Mouse (Mus musculus) MEL (cell line): ENCODE measurements around the gene Hamp. TPM values are rescaled to one million over a fixed set of nuclear protein-coding genes. Genes with fewer than 3 reads are reported as not detected.
A peak's percentile ranks its signal among the peaks of the same experiment; 100 is the strongest.

Source experiments
- DNase-seq: peaks from one replicate; pipeline ENCODE4 v3.0.0; 2011; ENCODE audit warnings: low read depth, low spot score
- H3K27ac ChIP-seq: 2 replicates; pipeline ENCODE4 v1.5.1; 2012; ENCODE audit warnings: low read depth, mild to moderate bottlenecking, control low read depth, low read length, moderate library complexity; ENCODE audit not compliant: control insufficient read depth
- H3K27me3 ChIP-seq, 2 experiments: fragments of 150-350 bp in 1 of 2; sonication (generic) in 1 of 2; 2 replicates each; pipeline ENCODE4 v1.6.1; 2012; ENCODE audit warnings: low read length in 2 of 2, mild to moderate bottlenecking in 2 of 2, improper control_type of control experiment in 1 of 2, moderate library complexity in 1 of 2; ENCODE audit not compliant: insufficient read depth in 2 of 2, control insufficient read depth in 1 of 2
- H3K36me3 ChIP-seq, 2 experiments: 2 replicates each; pipeline ENCODE4 v1.6.1; 2012 to 2014; ENCODE audit warnings: low read length in 2 of 2, improper control_type of control experiment in 1 of 2, inconsistent platforms in 1 of 2, mild to moderate bottlenecking in 1 of 2; ENCODE audit not compliant: insufficient read depth in 2 of 2, control insufficient read depth in 1 of 2
- H3K4me1 ChIP-seq, 2 experiments: fragments of 150-350 bp in 1 of 2; sonication (generic) in 1 of 2; 2 replicates each; pipeline ENCODE4 v1.6.1; 2012; ENCODE audit warnings: low read length in 2 of 2, improper control_type of control experiment in 1 of 2, mild to moderate bottlenecking in 1 of 2; ENCODE audit not compliant: insufficient read depth in 2 of 2, control insufficient read depth in 1 of 2
- H3K4me3 ChIP-seq, 2 experiments: fragments of 150-350 bp in 1 of 2; sonication (generic) in 1 of 2; 2 replicates each; pipeline ENCODE4 v1.5.1; 2012; ENCODE audit warnings: low read depth in 2 of 2, low read length in 2 of 2, mild to moderate bottlenecking in 2 of 2, moderate library complexity in 2 of 2, control low read depth in 1 of 2, improper control_type of control experiment in 1 of 2; ENCODE audit not compliant: control insufficient read depth in 1 of 2, insufficient read depth in 1 of 2
- H3K79me2 ChIP-seq: 2 replicates; pipeline ENCODE4 v1.6.1; 2012; ENCODE audit warnings: mild to moderate bottlenecking, low read length, moderate library complexity; ENCODE audit not compliant: control insufficient read depth, poor library complexity, insufficient read depth
- H3K9ac ChIP-seq: 2 replicates; pipeline ENCODE4 v1.6.1; 2012; ENCODE audit warnings: low read depth, mild to moderate bottlenecking, control low read depth, low read length, moderate library complexity; ENCODE audit not compliant: control insufficient read depth, poor library complexity, severe bottlenecking
- H3K9me3 ChIP-seq: fragments of 150-350 bp; sonication (generic); replicated peaks from 2 replicates; pipeline ENCODE4 v1.6.1; 2012; ENCODE audit warnings: mild to moderate bottlenecking, low read length, improper control_type of control experiment, moderate library complexity; ENCODE audit not compliant: insufficient read depth
- EP300 ChIP-seq, 2 experiments: IDR thresholded peaks; 2 replicates each; pipeline ENCODE4 v1.6.1; 2011; ENCODE audit warnings: improper control_type of control experiment in 2 of 2, low read length in 2 of 2, low read depth in 1 of 2, mild to moderate bottlenecking in 1 of 2
- ETS1 ChIP-seq: IDR thresholded peaks from 2 replicates; pipeline ENCODE4 v1.6.1; 2012; ENCODE audit warnings: low read depth, mild to moderate bottlenecking, inconsistent platforms, low read length, improper control_type of control experiment, moderate library complexity
- GATA1 ChIP-seq: IDR thresholded peaks from 2 replicates; pipeline ENCODE4 v1.6.1; 2011; ENCODE audit warnings: low read depth, low read length, improper control_type of control experiment
- HCFC1 ChIP-seq: IDR thresholded peaks from 2 replicates; pipeline ENCODE4 v1.6.1; 2012; ENCODE audit warnings: low read depth, mild to moderate bottlenecking, inconsistent platforms, low read length, improper control_type of control experiment, moderate library complexity
- MAX ChIP-seq: IDR thresholded peaks from 2 replicates; pipeline ENCODE4 v1.6.1; 2011; ENCODE audit warnings: low read length, improper control_type of control experiment
- MEF2A ChIP-seq: IDR thresholded peaks from 2 replicates; pipeline ENCODE4 v1.6.1; 2014; ENCODE audit warnings: low read depth, mild to moderate bottlenecking, inconsistent platforms, low read length, improper control_type of control experiment; ENCODE audit not compliant: poor library complexity, insufficient replicate concordance, severe bottlenecking; ENCODE audit errors: extremely low read depth
- MYC ChIP-seq: IDR thresholded peaks from 2 replicates; pipeline ENCODE4 v1.6.1; 2011; ENCODE audit warnings: low read depth, mild to moderate bottlenecking, low read length, improper control_type of control experiment, moderate library complexity
- RCOR1 ChIP-seq: IDR thresholded peaks from 2 replicates; pipeline ENCODE4 v1.6.1; 2012; ENCODE audit warnings: low read depth, mild to moderate bottlenecking, inconsistent platforms, low read length, improper control_type of control experiment
- TAL1 ChIP-seq: IDR thresholded peaks from 2 replicates; pipeline ENCODE4 v1.6.1; 2012; ENCODE audit warnings: mild to moderate bottlenecking, inconsistent platforms, low read length, moderate library complexity, mixed read lengths
- ZKSCAN1 ChIP-seq: IDR thresholded peaks from 2 replicates; pipeline ENCODE4 v1.6.1; 2012; ENCODE audit warnings: low read depth, mild to moderate bottlenecking, inconsistent platforms, low read length, improper control_type of control experiment, moderate library complexity
- polyA plus RNA-seq, 2 experiments: library from polyadenylated mRNA; stranded (reverse) in 1 of 2; unstranded in 1 of 2; fragments of >175 nt in 1 of 2; fragments of >200 nt in 1 of 2; gene quantifications; 2 replicates each; pipeline versions ENCODE4 v1.2.1 to v1.2.4; 2012; ENCODE audit warnings: low replicate concordance in 2 of 2, low read depth in 1 of 2; ENCODE audit not compliant: insufficient read length in 2 of 2, insufficient read depth in 1 of 2, missing spikeins in 1 of 2
- total RNA-seq: library from RNA; depleted of rRNA; stranded (reverse); fragments of 300-350 nt; gene quantifications from 2 replicates; pipeline ENCODE4 v1.2.3, GENCODE M21; 2012

The Hamp gene
- total and polyA plus RNA-seq, 3 experiments: not detected

DNA sequence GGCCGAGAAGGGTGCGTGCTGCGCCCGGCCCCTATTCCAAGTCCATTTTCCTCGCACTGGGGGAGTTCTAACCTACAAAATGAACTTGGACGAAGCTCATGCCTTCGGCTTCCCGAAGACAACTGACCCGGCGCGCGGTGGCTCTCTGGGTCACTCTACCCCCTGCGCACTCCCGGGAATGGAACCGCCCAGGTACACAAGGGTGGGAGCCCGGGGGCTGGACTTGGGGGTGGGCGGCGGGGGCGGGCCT, 29.3 kb upstream of the Hamp start, which contains the start of gene Lsr:
TSS of gene Lsr (minus strand) at position 214 of the 250 bp plus-strand sequence.
- Histone ChIP-seq H3K27me3 (peaks cover 0 to 2% of the 10 kb centered on the region in 2 experiments; a peak in 2 of 4 replicates), H3K27ac (no peak within 1 kb of the TSS), H3K9me3 (no peaks in the 10 kb centered on the region), H3K79me2 (no peaks in the 10 kb centered on the region), H3K4me1 (no peaks in the 10 kb centered on the region), H3K4me3 (peak within 1 kb of the TSS; percentile 67 to 71), H3K9ac (peak within 1 kb of the TSS; percentile 63), H3K36me3 (no peaks in the 10 kb centered on the region)
- TF ChIP-seq HCFC1 (no peak), MAX (no peak), ETS1 (no peak)
- DNase-seq: no peak

DNA sequence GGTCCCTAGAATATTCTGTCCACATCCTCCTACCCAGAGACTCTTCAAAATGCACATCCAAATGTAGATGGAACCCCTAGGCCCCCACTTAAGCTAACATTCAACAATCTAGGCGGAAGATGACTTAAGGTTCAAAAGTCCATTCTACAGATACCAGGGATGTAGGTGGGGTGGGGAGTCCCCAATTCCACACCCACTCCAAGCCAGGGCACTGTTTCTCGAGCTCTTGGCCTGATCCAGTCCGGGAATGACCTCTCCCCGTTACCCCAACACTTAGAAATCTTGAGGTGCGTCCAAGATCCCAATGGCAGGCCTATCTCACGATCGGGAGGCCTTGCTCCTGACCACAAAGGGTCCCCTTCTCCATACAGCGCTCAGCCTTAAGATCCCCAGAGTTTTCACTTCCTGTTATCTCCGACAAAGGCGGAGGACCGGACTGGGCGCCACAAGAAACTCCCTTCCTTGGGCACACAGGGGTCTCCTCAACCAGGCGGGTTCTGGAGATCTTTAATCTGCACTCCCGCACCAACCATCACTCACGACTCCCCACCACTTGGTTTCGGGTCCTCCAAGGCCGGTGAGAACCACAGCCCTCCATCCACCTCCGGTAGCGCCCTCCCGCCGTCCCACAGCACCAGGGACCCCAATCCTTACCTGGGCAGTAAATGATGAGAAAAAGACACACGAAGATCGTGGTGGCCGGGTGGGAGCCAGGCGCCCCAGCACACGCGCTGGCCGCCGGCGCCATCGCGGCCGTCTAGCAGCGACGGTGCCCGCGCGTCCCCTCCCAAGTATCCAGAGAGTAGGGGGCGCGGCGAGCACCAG, 28.8 kb upstream of the Hamp start:
- Histone ChIP-seq H3K4me1 (no peaks in the 10 kb centered on the region), H3K79me2 (no peaks in the 10 kb centered on the region), H3K27me3 (peaks cover 0 to 2% of the 10 kb centered on the region in 2 experiments; a peak in 2 of 4 replicates), H3K9ac (no peak overlapping the region), H3K27ac (no peak overlapping the region), H3K36me3 (no peaks in the 10 kb centered on the region), H3K4me3 (no peak overlapping the region), H3K9me3 (no peaks in the 10 kb centered on the region)
- DNase-seq: no peak
- TF ChIP-seq ZKSCAN1 (no peak), RCOR1 (no peak), GATA1 (no peak), MYC (no peak), TAL1 (no peak), EP300 (IDR thresholded peaks at IDR 0.05; ENCODE audit: low read depth in 1 of 2, low read length in 2 of 2) (no peak)

DNA sequence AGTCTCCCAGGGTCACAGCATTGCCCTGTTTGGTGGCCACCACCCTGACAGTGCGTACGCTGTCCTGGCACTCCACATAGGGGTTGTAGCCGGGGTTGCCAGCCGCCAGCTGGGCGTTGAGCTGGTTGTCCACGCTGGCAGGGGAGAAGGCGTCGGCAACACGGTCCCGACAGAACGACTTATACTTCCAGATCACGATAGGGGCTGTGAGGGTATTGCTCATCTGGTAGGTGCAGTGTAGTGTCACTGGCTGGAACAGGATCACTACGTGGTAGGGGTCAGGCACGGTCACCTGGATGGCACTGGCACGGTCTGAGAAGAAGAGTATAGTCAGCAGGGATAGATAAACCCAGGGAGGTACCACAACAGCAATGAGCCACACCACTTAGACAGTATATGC, 28.1 kb upstream of the Hamp start:
- no peak for TF ChIP-seq MEF2A
- DNase-seq: no peak

More for the DNA sequence above, 28.1 kb upstream of the Hamp start:
- H3K9ac ChIP-seq: no peak overlapping the region
- H3K9me3 ChIP-seq: no peaks in the 10 kb centered on the region
- no peaks in the 10 kb centered on the region for H3K79me2 ChIP-seq
- no peaks in the 10 kb centered on the region for H3K4me1 ChIP-seq
- no peak overlapping the region for H3K4me3 ChIP-seq
- peaks cover 0 to 2% of the 10 kb centered on the region in 2 experiments; a peak in 2 of 4 replicates for H3K27me3 ChIP-seq
- no peak overlapping the region for H3K27ac ChIP-seq
- no peaks in the 10 kb centered on the region for H3K36me3 ChIP-seq
